In genomic region chr2:33886386-33887327, GRCm38 (mm10) we compare ENCODE assay signal across 8 mouse cellular contexts. TPM values are rescaled to one million over a fixed set of nuclear protein-coding genes. Genes with fewer than 3 reads are reported as not detected.
DNase-seq lines count a peak whose midpoint lies in the region; ATAC-seq and TF ChIP-seq lines count a peak whose summit lies in the region.

No protein-coding gene starts in this region.

- H3K9ac ChIP-seq in lung, embryonic 15.5 days: peak overlapping the region; percentile 96
- peak overlapping the region; percentile 98 for H3K9ac ChIP-seq in forebrain, embryonic 16.5 days (replicated peaks; ENCODE audit: low read depth, low read length)
- H3K9ac ChIP-seq in hindbrain, embryonic 14.5 days: peak overlapping the region; percentile 100
- peak overlapping the region; percentile 96 for H3K9ac ChIP-seq in limb, embryonic 11.5 days (ENCODE audit: low read length)

- H3K9me3 ChIP-seq in lung, embryonic 15.5 days: no peaks in the 10 kb centered on the region
- H3K9me3 ChIP-seq in forebrain, embryonic 16.5 days (ENCODE audit: control insufficient read depth, low read length): no peaks in the 10 kb centered on the region
- no peaks in the 10 kb centered on the region for H3K9me3 ChIP-seq in hindbrain, embryonic 14.5 days (ENCODE audit: control insufficient read depth, low read length)
- no peaks in the 10 kb centered on the region for H3K9me3 ChIP-seq in limb, embryonic 11.5 days (ENCODE audit: control insufficient read depth, low read length)

- no peak for DNase-seq in lung, postnatal 25 days (ENCODE audit: low spot score)
- DNase-seq in cerebellum, adult 2 months: peak; percentile 60 to 75
- DNase-seq in hindbrain, embryonic 14.5 days (ENCODE audit: low spot score): peak; percentile 68
- peak; percentile 66 for DNase-seq in limb, embryonic 11.5 days (ENCODE audit: low spot score)

- no peaks in the 10 kb centered on the region for H3K27me3 ChIP-seq in lung, embryonic 15.5 days
- H3K27me3 ChIP-seq in cerebellum, adult 2 months (ENCODE audit: control insufficient read depth, insufficient read depth, low read length): no peaks in the 10 kb centered on the region
- H3K27me3 ChIP-seq in forebrain, embryonic 16.5 days (replicated peaks; ENCODE audit: control insufficient read depth, insufficient read depth, low read length): no peaks in the 10 kb centered on the region
- H3K27me3 ChIP-seq in hindbrain, embryonic 14.5 days (ENCODE audit: control insufficient read depth, insufficient read depth, low read length): no peaks in the 10 kb centered on the region
- no peaks in the 10 kb centered on the region for H3K27me3 ChIP-seq in limb, embryonic 11.5 days (ENCODE audit: control insufficient read depth, insufficient read depth, low read length)
- no peaks in the 10 kb centered on the region for H3K27me3 ChIP-seq in testis, adult 2 months (ENCODE audit: control insufficient read depth, insufficient read depth, low read length)

- ATAC-seq in lung, embryonic 15.5 days (ENCODE audit: borderline replicate concordance, extremely low read depth, low FRiP score, low TSS enrichment): peak; percentile 69; the same call in 1 of the 2 replicates
- ATAC-seq in forebrain, embryonic 16.5 days: peak; percentile 62
- peak; percentile 73 for ATAC-seq in hindbrain, embryonic 14.5 days (ENCODE audit: low FRiP score)
- peak; percentile 40; the same call in 1 of the 2 replicates for ATAC-seq in limb, embryonic 11.5 days (ENCODE audit: insufficient number of reproducible peaks, low FRiP score, low TSS enrichment, low read depth)
- peak; percentile 26; the same call in 1 of the 2 replicates for ATAC-seq in monocyte, adult 5-6 weeks (replicated peaks; ENCODE audit: insufficient number of reproducible peaks, low FRiP score, low TSS enrichment, poor library complexity, severe bottlenecking)

- peak overlapping the region; percentile 86 for H3K4me3 ChIP-seq in lung, embryonic 15.5 days
- H3K4me3 ChIP-seq in cerebellum, adult 2 months (replicated peaks; ENCODE audit: insufficient read depth, low read depth, low read length): peak overlapping the region; percentile 69
- peak overlapping the region; percentile 72 for H3K4me3 ChIP-seq in forebrain, embryonic 16.5 days (replicated peaks; ENCODE audit: low read length)
- H3K4me3 ChIP-seq in hindbrain, embryonic 14.5 days (replicated peaks; ENCODE audit: low read length): peak overlapping the region; percentile 82
- peak overlapping the region; percentile 64 for H3K4me3 ChIP-seq in limb, embryonic 11.5 days (ENCODE audit: low read depth, low read length)
- peak overlapping the region; percentile 87 for H3K4me3 ChIP-seq in testis, adult 2 months (ENCODE audit: control insufficient read depth, low read depth, low read length)

- TF ChIP-seq POLR2A in cerebellum, adult 2 months (IDR thresholded peaks at IDR 0.05; ENCODE audit: borderline replicate concordance, insufficient read depth, low read length): no peak
- no peak; the same call in 1 of the 2 replicates for TF ChIP-seq POLR2A in testis, adult 2 months (IDR thresholded peaks at IDR 0.05; ENCODE audit: control insufficient read depth, low read depth, low read length)

- WGBS in lung, embryonic 15.5 days: 2% methylated on average over 36 of the region's 51 CpGs
- under 1% methylated on average over 46 of the region's 51 CpGs for WGBS in cerebellum, adult 2 months
- WGBS in forebrain, embryonic 16.5 days: 1% methylated on average over 48 of the region's 51 CpGs
- under 1% methylated on average over 40 of the region's 51 CpGs for WGBS in hindbrain, embryonic 14.5 days
- whole genome bisulfite sequencing in limb, embryonic 11.5 days: 4% methylated on average over 33 of the region's 51 CpGs

- H3K4me2 ChIP-seq in lung, embryonic 15.5 days: peak overlapping the region; percentile 91
- H3K4me2 ChIP-seq in forebrain, embryonic 16.5 days (ENCODE audit: low read length): peak overlapping the region; percentile 90
- H3K4me2 ChIP-seq in hindbrain, embryonic 14.5 days (replicated peaks): peak overlapping the region; percentile 99
- H3K4me2 ChIP-seq in limb, embryonic 11.5 days (ENCODE audit: low read depth, severe bottlenecking): peak overlapping the region; percentile 93

- no peak for TF ChIP-seq CTCF in cerebellum, adult 2 months (IDR thresholded peaks at IDR 0.05; ENCODE audit: borderline replicate concordance, insufficient read depth, low read depth, low read length)
- TF ChIP-seq CTCF in testis, adult 2 months (IDR thresholded peaks at IDR 0.05; ENCODE audit: control insufficient read depth, insufficient read depth, insufficient replicate concordance, low read depth, low read length): no peak

- H3K27ac ChIP-seq in lung, embryonic 15.5 days: peak overlapping the region; percentile 88
- H3K27ac ChIP-seq in cerebellum, adult 2 months (ENCODE audit: insufficient read depth, low read length): peak overlapping the region; percentile 94
- peak overlapping the region; percentile 92 for H3K27ac ChIP-seq in forebrain, embryonic 16.5 days (ENCODE audit: low read length)
- peak overlapping the region; percentile 99 for H3K27ac ChIP-seq in hindbrain, embryonic 14.5 days
- H3K27ac ChIP-seq in limb, embryonic 11.5 days (replicated peaks; ENCODE audit: low read depth, low read length): peak overlapping the region; percentile 77
- H3K27ac ChIP-seq in testis, adult 2 months (ENCODE audit: control insufficient read depth, insufficient read depth, low read depth, low read length): no peak overlapping the region; the same call in 1 of the 2 replicates

- H3K36me3 ChIP-seq in lung, embryonic 15.5 days: no peaks in the 10 kb centered on the region
- no peaks in the 10 kb centered on the region for H3K36me3 ChIP-seq in forebrain, embryonic 16.5 days (ENCODE audit: control insufficient read depth, insufficient read depth)
- H3K36me3 ChIP-seq in hindbrain, embryonic 14.5 days (replicated peaks; ENCODE audit: control insufficient read depth, insufficient read depth): no peaks in the 10 kb centered on the region; the same call in 1 of the 2 replicates
- H3K36me3 ChIP-seq in limb, embryonic 11.5 days (ENCODE audit: control insufficient read depth, insufficient read depth, low read length): no peaks in the 10 kb centered on the region
- no peaks in the 10 kb centered on the region for H3K36me3 ChIP-seq in testis, adult 2 months (ENCODE audit: control insufficient read depth, insufficient read depth, low read length)

- H3K4me1 ChIP-seq in lung, embryonic 15.5 days: peaks cover 28% of the 10 kb centered on the region
- H3K4me1 ChIP-seq in cerebellum, adult 2 months (ENCODE audit: control insufficient read depth, insufficient read depth, low read length): peaks cover 10% of the 10 kb centered on the region
- H3K4me1 ChIP-seq in forebrain, embryonic 16.5 days (replicated peaks; ENCODE audit: control insufficient read depth, insufficient read depth, low read length): peaks cover 32% of the 10 kb centered on the region
- H3K4me1 ChIP-seq in hindbrain, embryonic 14.5 days (replicated peaks; ENCODE audit: control insufficient read depth, insufficient read depth, low read length): peaks cover 46% of the 10 kb centered on the region
- peaks cover 14% of the 10 kb centered on the region for H3K4me1 ChIP-seq in limb, embryonic 11.5 days (ENCODE audit: control insufficient read depth, insufficient read depth, low read length)
- H3K4me1 ChIP-seq in testis, adult 2 months (ENCODE audit: control insufficient read depth, insufficient read depth, low read length): peaks cover 9% of the 10 kb centered on the region

RNA-seq across cellular contexts. Expression of gene Mvb12b, which starts 1.1 kb away (rescaled TPM):
- polyA plus RNA-seq in lung, embryonic 15.5 days (2015; fragmentation: Nextera tagmentation; extraction: Ambion mirVana): 21.8 and 22.8 TPM in 2 replicates
- 68.4 and 70.8 TPM in 2 replicates for polyA plus RNA-seq in cerebellum, adult 2 months (2012; rRNA removed)
- 78.1 and 84.2 TPM in 2 replicates for polyA plus RNA-seq in forebrain, embryonic 16.5 days (2015; fragmentation: Nextera tagmentation; extraction: Ambion mirVana)
- polyA plus RNA-seq in hindbrain, embryonic 14.5 days (2014; fragmentation: Nextera tagmentation; extraction: Ambion mirVana): 48.0 and 54.9 TPM in 2 replicates
- polyA plus RNA-seq in limb, embryonic 11.5 days (2014; fragmentation: Nextera tagmentation; extraction: Ambion mirVana): 16.9 and 18.5 TPM in 2 replicates
- 1.9 to 11.9 TPM (median 6.7 TPM) in 3 replicates for total RNA-seq in monocyte, adult 5-6 weeks (2017)
- 2.0 and 2.5 TPM in 2 replicates for polyA plus RNA-seq in testis, adult 2 months (2012; rRNA removed)
